Mouse (Mus musculus) urinary bladder, postnatal 36 days (tissue): ENCODE measurements around the gene Slc6a12.

ENCODE experiments used
- DNase-seq, 2 experiments: peaks; one replicate each; pipeline ENCODE4 v3.0.0; 2022; ENCODE audit warnings: low spot score in 2 of 2, mixed read lengths in 1 of 2

Slc6a12 gene

DNA sequence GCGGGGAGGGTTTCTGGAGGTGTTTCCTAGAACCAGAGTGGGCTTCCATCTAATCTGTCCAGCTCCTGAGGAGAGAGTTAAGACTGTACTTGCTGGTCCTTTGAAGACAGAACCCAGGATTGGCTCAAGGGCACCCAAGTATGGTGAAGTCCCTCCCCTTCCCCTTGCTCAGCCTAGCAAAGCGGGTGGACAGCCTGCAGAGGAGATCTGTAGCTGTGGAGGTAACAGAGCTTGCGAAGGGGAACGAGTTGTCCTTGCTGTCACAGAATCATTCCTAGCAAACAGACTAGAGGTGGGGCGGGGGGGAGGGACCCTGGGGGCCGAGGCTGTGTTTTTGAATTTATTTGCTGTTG, 871 bp downstream of the Slc6a12 start:
- DNase-seq = no peak

DNA sequence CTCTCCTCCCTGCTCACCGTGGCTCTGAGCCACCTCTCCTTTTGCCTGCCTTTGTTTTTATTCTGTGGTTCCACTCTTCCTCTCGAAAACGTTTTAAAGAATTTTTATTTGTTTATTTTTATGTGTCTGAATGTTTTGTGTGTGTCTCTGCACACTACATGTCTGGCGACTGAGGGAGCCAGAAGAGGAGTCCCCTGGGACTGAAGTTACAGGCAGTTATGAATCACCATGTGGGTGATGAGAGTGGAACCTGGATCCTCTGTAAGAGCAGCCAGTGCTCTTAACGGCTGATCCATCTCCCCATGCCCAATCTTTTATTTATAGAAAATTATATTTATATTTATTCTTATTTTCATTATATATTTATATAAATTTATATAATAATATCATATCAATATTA, 1.5 kb downstream of the Slc6a12 start:
- DNase-seq = no peak

GRCm38 (mm10) chr6:121346428-121346827, 3.6 kb downstream of the Slc6a12 start:
- DNase-seq = no peak

DNA sequence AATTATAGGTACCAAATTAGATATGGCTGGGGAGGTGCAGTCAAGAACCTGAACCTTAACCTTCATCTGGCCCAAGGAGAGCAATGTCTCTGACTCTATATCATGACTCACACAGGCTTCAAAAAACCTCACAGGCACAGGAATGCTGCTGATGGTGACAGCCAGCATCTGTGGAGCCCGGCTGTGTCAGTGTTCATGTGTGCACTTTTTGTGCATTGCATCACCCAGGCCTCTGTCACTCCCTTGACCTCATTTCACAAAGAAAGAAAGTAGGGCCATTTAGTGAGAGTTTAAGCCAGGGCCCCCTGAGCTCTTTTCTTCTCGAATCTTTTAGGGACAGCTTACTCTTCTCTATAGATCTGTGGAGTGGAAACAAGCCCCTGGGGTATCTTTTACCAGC, 9.4 kb downstream of the Slc6a12 start:
- no peak for DNase-seq

GRCm38 (mm10) chr6:121356041-121356440, 13.2 kb downstream of the Slc6a12 start:
- peak in 1 of 2 experiments; percentile 7 for DNase-seq

DNA sequence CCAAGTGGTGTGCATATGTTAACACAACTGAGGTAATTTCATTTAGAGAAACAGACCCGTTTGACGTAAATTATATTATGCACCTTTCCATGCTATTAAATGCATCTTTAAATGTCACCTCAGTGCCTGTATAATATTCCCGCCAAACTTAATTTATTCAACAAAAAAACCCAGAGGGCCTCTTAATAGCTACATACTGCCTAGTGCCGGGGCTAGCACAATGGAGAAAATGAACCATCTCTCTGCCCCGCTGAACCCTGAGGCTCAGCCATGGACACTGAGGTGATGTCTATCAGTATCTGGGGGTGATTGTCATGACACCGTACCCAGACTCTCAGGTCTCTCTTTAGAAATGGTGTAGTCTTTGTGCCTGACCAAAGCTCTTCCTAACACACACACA, 14.4 kb downstream of the Slc6a12 start:
- no peak for DNase-seq

DNA sequence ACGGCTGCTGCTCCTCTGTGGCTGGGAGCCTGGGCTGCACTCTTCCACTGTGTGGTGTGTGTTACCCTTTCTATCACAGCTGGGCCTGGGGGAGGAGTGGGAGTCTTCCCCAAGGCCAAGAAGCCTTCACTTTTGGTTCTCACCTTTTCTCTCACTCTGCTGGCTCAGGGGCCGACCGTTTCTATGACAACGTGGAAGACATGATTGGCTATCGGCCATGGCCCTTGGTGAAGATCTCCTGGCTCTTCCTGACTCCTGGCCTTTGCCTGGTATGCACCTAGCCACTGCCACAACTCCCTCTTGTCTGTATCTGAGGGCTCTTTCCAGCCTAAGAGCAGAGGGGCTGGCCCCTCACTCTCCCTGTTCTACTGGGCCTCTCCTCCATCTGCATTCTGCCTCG, 20.2 kb downstream of the Slc6a12 start:
- DNase-seq = no peak

DNA sequence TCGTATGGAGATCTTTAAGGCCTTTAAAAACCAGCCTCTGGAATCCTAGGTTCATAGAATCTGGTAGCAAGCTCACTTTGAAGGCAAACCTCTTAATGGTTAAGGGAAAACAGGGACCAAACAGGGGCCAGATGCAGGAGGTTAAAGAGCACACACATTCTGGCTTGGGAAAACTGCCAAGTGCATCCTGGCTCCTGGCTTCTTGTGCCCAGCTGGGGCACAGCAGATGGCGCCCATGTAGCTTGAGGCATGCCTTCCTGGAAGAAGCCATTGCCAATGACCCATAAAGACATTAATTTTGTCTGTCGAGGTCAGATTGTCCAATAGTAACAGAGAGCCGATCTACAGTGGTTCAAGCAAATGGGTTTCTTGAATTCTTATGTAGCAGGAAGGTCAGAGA, 21.1 kb downstream of the Slc6a12 start:
- DNase-seq = no peak

DNA sequence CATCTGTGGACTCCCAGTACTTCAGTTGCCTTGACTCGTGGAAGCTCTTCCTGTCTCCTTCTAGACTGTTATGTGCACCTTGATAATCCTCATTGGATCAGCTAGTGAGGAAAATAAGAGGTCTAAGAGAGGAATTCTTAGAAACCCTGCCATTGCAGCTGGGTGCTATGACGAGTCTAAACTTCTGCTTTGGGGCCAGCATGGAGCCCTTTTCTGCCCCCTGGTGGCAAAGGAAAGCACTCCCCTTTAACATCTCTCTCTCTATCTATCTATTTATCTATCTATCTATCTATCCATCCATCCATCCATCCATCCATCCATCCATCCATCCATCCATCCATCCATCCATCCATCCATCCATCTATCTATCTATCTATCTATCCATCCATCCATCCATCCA, 23.7 kb downstream of the Slc6a12 start:
- DNase-seq = peak in 1 of 2 experiments; percentile 12

- DNase-seq = no peak
These were observed 24.2 kb downstream of the Slc6a12 start for GRCm38 (mm10) chr6:121367099-121367498.

- no peak for DNase-seq
These were observed 28.5 kb downstream of the Slc6a12 start for GRCm38 (mm10) chr6:121371197-121371980.

DNA sequence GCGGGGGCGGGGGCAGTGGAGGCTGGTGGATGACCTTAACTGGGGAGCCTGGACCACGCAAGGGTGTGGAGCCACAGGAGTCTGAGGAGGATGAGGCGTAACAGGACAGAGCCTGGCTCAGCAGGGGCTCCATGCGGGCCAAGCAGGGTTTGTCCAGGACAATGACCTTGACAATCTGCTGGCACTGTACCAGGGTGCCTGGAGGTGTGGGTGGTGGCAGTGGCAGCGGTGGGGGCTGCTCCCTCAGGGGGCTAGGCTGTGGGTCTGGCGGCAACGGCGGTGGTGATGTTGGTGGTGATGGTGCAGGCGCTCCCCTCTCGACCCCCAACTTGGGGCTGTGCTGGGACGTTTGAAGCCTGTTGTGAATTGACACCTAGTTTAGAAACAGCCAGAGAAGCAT, 33.3 kb downstream of the Slc6a12 start:
- no peak for DNase-seq

DNA sequence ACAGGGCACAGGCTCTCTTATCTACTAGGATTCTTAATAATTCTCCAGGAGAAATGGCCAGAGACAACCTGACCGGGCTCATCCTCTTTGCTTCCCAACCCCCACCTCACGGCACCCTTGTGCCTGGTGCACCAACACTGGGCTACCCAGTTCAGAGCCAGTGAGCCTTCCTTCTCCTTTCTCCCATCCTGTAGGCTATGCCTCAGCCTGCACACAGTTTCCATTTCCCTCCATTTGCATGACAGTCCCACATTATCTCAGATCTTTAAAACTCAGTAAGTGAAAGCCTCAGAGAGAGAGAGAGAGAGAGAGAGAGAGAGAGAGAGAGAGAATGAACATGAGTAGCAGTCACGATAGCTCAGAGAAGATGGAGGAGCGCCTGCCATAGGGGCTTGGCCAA, 35.4 kb downstream of the Slc6a12 start:
- no peak for DNase-seq

- DNase-seq = no peak
These were observed 37.7 kb downstream of the Slc6a12 start for GRCm38 (mm10) chr6:121380576-121380975.

GRCm38 (mm10) chr6:121382071-121382470, 39.2 kb downstream of the Slc6a12 start:
- DNase-seq = no peak

DNA sequence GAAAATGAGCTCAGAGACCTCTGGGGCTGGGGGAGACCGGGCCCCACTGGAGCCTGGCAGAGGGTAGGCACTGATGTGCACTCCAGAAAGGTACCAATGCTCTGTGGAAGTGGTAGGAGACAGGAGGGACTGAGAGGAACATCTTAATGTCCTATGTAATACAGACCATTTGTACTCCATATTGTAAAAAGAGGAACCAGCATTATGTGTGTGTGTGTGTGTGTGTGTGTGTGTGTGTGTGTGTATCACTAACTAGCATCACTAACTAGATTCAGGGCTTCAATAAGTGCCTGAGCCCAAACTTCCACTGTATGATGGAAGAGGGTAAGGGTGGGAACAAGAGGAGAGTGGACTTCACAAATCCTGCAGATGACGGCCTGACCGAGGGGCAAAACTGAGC, 42.5 kb downstream of the Slc6a12 start:
- no peak for DNase-seq

- no peak for DNase-seq
These were observed 49.9 kb downstream of the Slc6a12 start for GRCm38 (mm10) chr6:121392610-121393252.

GRCm38 (mm10) chr6:121401140-121401539, 58.3 kb downstream of the Slc6a12 start:
- no peak for DNase-seq

DNA sequence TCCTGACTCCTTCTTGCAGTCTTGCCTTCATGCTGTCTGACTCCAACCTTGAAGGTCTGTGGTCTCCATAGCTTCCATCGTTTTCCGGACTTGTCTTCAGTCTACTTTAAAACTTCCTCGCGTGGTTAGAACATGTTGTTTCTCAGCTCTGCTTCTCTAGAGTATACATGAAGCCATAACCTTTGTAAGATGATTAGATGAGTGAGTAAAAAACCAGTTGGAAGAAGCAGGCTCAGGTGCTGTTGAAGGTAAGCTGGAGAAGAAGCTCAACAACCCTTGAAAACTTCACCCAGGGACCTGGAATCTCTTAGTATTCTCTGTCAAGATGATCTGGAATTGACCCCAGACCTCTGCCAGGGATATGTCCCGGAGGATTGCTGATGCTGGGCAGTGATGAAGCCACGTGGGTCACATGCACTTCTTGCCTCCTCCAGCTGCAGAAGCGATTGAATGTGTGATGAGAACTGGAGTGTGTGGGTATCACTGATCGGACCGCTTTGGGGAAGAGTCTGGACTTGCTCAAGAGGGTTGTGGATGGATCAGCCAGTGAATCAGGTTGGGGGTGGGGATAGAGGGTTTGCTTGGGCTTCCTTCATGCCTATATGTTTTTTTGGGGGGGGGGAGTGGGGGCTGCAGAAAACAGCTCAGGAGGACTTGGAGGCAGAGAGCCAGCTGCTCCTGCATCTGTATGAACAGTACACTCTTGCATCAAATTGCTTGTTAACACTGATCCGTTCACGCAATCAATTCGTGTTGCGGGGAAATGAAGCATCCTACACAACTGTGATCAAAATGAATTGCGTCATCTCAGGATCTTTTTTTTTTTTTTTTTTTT, 59.2 kb downstream of the Slc6a12 start:
- no peak for DNase-seq

GRCm38 (mm10) chr6:121402661-121403244, 59.9 kb downstream of the Slc6a12 start:
- DNase-seq = no peak

GRCm38 (mm10) chr6:121405311-121405710, 62.4 kb downstream of the Slc6a12 start:
- no peak for DNase-seq

- no peak for DNase-seq
These were observed 64.7 kb downstream of the Slc6a12 start for GRCm38 (mm10) chr6:121407571-121408011.
